Mouse (Mus musculus) embryonic facial prominence, embryonic 13.5 days (tissue): ENCODE data around the gene Epas1. TPM values are rescaled to one million over a fixed set of nuclear protein-coding genes. Genes with fewer than 3 reads are reported as not detected.
A peak's percentile ranks its signal among the peaks of the same experiment; 100 is the strongest.

ENCODE experiments used
- ATAC-seq: fragments of 200-750 bp; cut with Nextera tagmentation; 2 replicates; pipeline ENCODE4 v1.8.0; 2017; ENCODE audit warnings: low read depth; ENCODE audit not compliant: insufficient number of reproducible peaks, insufficient read depth, low FRiP score, low TSS enrichment
- H3K27ac ChIP-seq: fragments of 300-500 bp; sonication (generic); 2 replicates; pipeline ENCODE4 v1.5.1; 2015; ENCODE audit warnings: moderate library complexity, mild to moderate bottlenecking, inconsistent platforms
- H3K27me3 ChIP-seq: fragments of 300-500 bp; sonication (generic); 2 replicates; pipeline ENCODE4 v1.6.1; 2015; ENCODE audit warnings: mild to moderate bottlenecking, inconsistent platforms
- H3K36me3 ChIP-seq: fragments of 300-500 bp; sonication (generic); 2 replicates; pipeline ENCODE4 v1.6.1; 2015; ENCODE audit warnings: mild to moderate bottlenecking, inconsistent platforms
- H3K4me1 ChIP-seq: fragments of 300-500 bp; sonication (generic); 2 replicates; pipeline ENCODE4 v1.6.1; 2015; ENCODE audit warnings: inconsistent platforms
- H3K4me2 ChIP-seq: fragments of 300-500 bp; sonication (generic); 2 replicates; pipeline ENCODE4 v1.6.1; 2015; ENCODE audit warnings: moderate library complexity, mild to moderate bottlenecking, inconsistent platforms
- H3K4me3 ChIP-seq: fragments of 300-500 bp; sonication (generic); 2 replicates; pipeline ENCODE4 v1.5.1; 2015; ENCODE audit warnings: mild to moderate bottlenecking, inconsistent platforms
- H3K9ac ChIP-seq: fragments of 300-500 bp; sonication (generic); 2 replicates; pipeline ENCODE4 v1.6.1; 2015; ENCODE audit warnings: mild to moderate bottlenecking, inconsistent platforms
- H3K9me3 ChIP-seq: fragments of 300-500 bp; sonication (generic); 2 replicates; pipeline ENCODE4 v1.6.1; 2016; ENCODE audit warnings: inconsistent platforms
- WGBS: fragments of 180-500 bp; shearing (Covaris S2); methylation state at CpG from one replicate; pipeline ENCODE4 v1.1.7; 2015; ENCODE audit warnings: mixed read lengths; 5-methylcytosine and 5-hydroxymethylcytosine counted together
- polyA plus RNA-seq: library from polyadenylated mRNA; unstranded; fragments of >200 nt; fragmentation: Nextera tagmentation; extraction: Ambion mirVana; gene quantifications from 2 replicates; pipeline ENCODE4 v1.2.1, GENCODE M21; 2015

Gene Epas1
- polyA plus RNA-seq, 1 experiment from 2014 or later, result 3.0 TPM

DNA sequence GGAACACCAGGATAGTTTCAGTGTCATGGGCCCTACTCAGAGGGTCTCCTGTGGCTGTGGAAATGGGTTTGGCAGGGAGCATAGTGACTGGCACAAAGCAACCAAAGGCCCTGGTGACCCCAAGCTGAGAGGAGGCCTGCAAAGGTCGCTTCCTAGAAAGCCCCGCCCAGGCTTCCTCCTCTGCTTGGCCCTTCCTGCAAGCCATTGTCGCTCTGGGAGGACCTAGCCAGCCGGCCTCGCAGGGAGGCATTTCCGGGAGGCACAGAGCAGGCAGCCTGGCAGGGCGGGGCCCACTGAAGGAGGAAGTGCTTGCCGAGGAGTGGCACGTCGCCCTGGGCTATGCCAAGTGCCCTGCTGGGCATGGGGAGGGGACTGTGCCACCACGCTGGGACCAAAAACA lies 21.5 kb upstream of the Epas1 start:
- H3K4me2 ChIP-seq, result peak overlapping the region; percentile 40
- H3K4me1 ChIP-seq, result peaks cover 11% of the 10 kb centered on the region
- no peaks in the 10 kb centered on the region for H3K9me3 ChIP-seq
- no peaks in the 10 kb centered on the region for H3K27me3 ChIP-seq
- H3K9ac ChIP-seq, result peak overlapping the region; percentile 52; the same call in 1 of the 2 replicates
- ATAC-seq, result no peak
- 0 out of 2 replicates have a peak overlapping the region, but pooled peaks have one; percentile 48 for H3K27ac ChIP-seq
- WGBS, result 7% methylated on average over 11 of the region's 11 CpGs
- H3K36me3 ChIP-seq, result no peaks in the 10 kb centered on the region
- H3K4me3 ChIP-seq, result no peak overlapping the region

DNA sequence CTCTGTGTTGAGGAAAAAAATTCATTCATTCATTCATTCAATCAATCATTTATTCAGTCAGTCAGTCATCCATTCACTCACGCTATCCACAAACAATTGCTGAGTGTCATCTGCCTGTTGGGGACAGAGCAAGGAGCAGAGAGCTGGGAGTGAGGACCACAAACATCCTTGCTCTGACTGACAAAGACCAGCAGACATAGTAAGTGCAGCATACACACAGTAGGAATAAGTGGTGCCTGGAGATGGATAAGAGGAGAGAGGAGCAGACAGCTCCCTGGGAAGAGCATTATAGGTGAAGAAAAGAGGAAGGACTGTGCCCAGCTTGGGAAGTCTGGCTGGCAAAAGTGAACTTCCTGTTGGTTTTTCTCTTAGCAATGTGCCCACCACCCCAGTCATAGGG lies 21.0 kb upstream of the Epas1 start:
- no peaks in the 10 kb centered on the region for H3K9me3 ChIP-seq
- H3K4me1 ChIP-seq, result peaks cover 6% of the 10 kb centered on the region
- H3K4me3 ChIP-seq, result no peak overlapping the region
- no peak overlapping the region for H3K27ac ChIP-seq
- WGBS, result 59% methylated on average over 1 of the region's 1 CpGs
- H3K4me2 ChIP-seq, result peak overlapping the region; percentile 40; the same call in 1 of the 2 replicates
- no peak for ATAC-seq
- no peaks in the 10 kb centered on the region for H3K27me3 ChIP-seq
- H3K36me3 ChIP-seq, result no peaks in the 10 kb centered on the region
- H3K9ac ChIP-seq, result no peak overlapping the region

DNA sequence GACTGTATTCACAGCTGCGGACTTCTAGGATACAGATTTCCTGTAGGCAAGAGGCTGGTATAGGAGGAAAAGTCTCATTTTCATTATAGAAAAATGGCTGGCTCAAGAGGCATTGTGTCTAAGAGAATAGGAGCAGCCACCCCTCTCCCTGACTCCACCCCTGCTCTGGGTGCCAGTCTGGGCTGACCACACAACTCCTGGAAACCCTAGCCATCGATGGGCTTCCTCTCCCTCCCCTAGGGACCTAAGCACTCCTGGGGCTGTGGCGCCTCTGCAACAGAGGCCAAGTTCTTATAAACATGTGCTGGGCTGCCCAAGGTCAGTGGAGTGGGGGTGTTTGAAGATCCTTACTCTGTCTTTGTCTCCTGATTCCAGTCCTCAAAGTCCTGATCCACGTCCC lies 19.9 kb upstream of the Epas1 start:
- WGBS, result 80% methylated on average over 4 of the region's 4 CpGs
- Histone ChIP-seq H3K9ac (no peak overlapping the region), H3K4me3 (no peak overlapping the region), H3K4me2 (no peak overlapping the region), H3K9me3 (no peaks in the 10 kb centered on the region), H3K27ac (no peak overlapping the region), H3K27me3 (no peaks in the 10 kb centered on the region), H3K4me1 (peaks cover 6% of the 10 kb centered on the region), H3K36me3 (no peaks in the 10 kb centered on the region)
- ATAC-seq, result no peak

DNA sequence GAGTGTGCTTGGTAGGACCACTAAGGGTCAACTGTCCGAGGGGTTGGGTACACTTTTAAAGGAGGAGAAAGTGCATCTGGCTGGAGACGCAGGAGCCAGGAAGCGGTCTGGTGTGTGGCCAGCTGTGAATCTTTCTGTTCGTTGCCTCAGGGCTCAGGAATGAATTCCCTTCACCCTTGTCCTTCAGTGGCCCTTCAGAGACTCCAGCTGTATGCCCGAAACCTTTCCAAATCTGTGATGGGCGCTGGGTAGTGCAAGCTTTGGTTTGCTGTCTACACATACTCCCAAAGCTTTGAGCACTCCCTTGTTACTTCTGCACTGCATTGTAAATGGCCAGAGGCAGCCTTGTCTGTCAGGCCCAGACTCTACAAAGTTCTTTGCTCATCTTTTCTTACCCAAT lies 15.0 kb upstream of the Epas1 start:
- Histone ChIP-seq H3K27me3 (no peaks in the 10 kb centered on the region), H3K4me3 (no peak overlapping the region), H3K4me2 (no peak overlapping the region), H3K27ac (no peak overlapping the region), H3K9me3 (no peaks in the 10 kb centered on the region), H3K36me3 (no peaks in the 10 kb centered on the region), H3K4me1 (no peaks in the 10 kb centered on the region), H3K9ac (no peak overlapping the region)
- no peak for ATAC-seq
- WGBS, result 51% methylated on average over 6 of the region's 6 CpGs

DNA sequence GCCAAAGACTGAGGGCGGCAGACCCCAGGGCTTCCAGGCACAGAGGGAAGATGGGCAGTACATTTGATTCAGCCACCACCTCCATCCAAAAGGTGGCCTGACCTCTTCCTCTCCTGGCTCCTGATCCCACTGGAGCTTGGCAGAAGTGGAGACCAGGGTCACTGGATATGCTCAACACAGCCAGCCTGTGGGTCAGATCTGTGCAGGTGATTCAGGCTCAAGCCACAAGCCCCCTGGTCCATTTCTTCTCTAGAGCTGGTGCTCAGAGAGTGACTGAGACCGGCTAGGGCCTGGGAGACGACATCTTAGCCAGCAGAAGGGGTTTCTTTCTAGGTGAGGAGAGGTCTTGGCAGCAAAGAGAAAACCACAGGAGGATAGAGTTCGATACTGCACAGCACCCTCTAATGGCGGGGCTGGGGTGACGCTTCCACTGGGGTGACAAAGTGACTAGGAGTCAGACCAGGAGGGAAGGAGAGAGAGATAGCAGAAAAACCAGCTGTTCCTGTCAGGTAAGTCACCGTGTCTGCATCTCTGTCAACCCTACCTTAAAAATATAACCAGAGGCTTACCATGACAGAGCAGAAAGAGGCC lies 10.1 kb upstream of the Epas1 start:
- no peaks in the 10 kb centered on the region for H3K4me1 ChIP-seq
- H3K27ac ChIP-seq, result no peak overlapping the region
- no peaks in the 10 kb centered on the region for H3K36me3 ChIP-seq
- H3K4me3 ChIP-seq, result no peak overlapping the region
- 82% methylated on average over 7 of the region's 7 CpGs for WGBS
- H3K9ac ChIP-seq, result no peak overlapping the region
- H3K9me3 ChIP-seq, result no peaks in the 10 kb centered on the region
- no peak overlapping the region for H3K4me2 ChIP-seq
- H3K27me3 ChIP-seq, result no peaks in the 10 kb centered on the region
- ATAC-seq, result no peak

DNA sequence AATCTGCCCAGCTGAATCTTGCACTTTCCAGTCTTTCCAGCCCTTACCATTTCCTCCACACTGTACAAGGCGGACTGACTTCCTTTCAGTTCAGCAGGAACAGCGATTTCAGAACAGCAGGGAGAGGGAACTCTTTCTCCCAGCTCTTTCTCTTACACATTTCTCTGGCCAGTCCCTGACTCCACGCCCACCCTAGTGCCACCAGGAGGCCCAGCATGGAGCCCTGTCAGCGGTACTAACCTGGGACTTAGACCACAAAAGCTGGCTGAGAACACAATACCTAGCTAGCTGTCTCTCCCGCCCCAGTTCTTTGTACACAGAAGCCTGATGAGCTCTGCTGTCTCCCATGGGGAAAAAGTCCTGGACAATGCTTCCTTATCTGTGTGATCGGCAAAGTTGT lies 8.6 kb upstream of the Epas1 start:
- no peaks in the 10 kb centered on the region for H3K4me1 ChIP-seq
- no peak for ATAC-seq
- H3K4me2 ChIP-seq, result no peak overlapping the region
- 44% methylated on average over 6 of the region's 6 CpGs for WGBS
- H3K27me3 ChIP-seq, result no peaks in the 10 kb centered on the region
- no peak overlapping the region for H3K9ac ChIP-seq
- no peak overlapping the region for H3K27ac ChIP-seq
- H3K4me3 ChIP-seq, result no peak overlapping the region
- H3K36me3 ChIP-seq, result no peaks in the 10 kb centered on the region
- H3K9me3 ChIP-seq, result no peaks in the 10 kb centered on the region

DNA sequence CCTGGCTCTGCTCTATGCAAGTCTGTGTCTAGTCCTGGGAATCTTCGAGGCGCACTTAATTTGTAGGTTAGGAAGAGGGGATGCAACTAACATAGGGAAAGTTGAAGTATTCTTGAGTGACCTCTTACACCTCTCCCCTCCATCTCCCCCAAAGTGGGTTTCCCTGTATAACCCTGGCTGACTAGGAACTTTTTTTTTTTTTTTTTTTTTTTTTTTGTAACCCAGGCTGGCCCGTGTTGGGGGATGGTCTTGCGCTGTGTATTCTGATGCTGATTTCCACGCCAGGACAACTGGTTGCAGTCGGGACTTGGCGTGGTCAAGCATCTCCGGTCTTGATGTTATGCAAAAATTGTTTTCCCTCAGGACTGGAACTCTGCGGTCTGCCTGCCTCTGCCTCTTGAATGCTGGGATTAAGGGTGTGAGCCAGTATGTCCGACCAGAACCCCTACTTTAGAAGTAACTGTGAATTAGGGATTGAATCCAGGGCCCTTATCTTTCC lies 2.1 kb upstream of the Epas1 start:
- 80% methylated on average over 10 of the region's 10 CpGs for WGBS
- no peaks in the 10 kb centered on the region for H3K9me3 ChIP-seq
- no peak overlapping the region for H3K4me2 ChIP-seq
- H3K4me1 ChIP-seq, result peaks cover 22% of the 10 kb centered on the region
- H3K4me3 ChIP-seq, result no peak overlapping the region
- H3K9ac ChIP-seq, result no peak overlapping the region
- peaks cover 59% of the 10 kb centered on the region for H3K27me3 ChIP-seq
- H3K36me3 ChIP-seq, result no peaks in the 10 kb centered on the region
- ATAC-seq, result no peak
- H3K27ac ChIP-seq, result no peak overlapping the region

DNA sequence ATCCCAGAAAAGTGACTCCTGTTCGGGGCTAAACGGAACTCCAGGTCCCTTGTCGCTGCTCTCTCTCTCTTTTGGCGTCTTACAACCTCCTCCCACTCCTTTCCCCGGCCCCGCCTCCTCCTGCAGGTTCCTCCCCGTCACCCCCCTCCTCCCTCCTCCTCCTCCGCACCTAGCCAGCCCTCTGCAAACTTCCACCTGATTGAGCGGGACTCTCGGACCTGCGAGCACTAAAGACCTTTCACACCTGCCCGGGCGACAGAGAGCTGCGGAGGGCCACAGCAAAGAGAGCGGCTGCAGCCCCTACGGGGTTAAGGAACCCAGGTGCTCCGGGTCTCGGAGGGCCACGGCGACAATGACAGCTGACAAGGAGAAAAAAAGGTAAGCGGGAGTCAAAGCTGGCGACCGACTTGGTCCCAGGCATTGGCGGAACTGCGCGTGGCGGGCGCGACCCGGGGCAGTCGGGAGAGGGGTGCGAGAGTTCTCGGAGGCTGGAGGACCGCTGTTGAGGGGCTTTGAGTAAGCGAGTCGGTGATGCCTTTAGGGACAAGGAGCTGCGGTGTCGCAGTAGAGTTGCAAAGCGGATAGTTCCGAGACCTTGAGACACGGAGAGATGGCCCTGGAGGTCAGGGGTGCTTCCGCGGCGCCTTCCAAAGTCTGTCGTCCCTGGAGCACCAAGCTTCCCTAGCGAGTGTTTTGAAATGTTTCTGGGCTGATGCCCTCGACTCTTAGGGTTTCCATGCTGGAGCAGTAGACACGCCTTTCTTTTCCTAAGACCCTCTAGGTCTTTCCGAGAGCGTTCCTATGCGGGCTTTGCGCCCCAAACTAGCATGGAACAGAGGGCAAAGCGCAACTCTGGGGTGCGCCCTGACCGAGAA lies 668 bp downstream of the Epas1 start:
- Histone ChIP-seq H3K4me1 (peaks cover 22% of the 10 kb centered on the region), H3K36me3 (no peaks in the 10 kb centered on the region), H3K4me3 (peak overlapping the region; percentile 57), H3K27me3 (peaks cover 67% of the 10 kb centered on the region), H3K4me2 (peak overlapping the region; percentile 94), H3K9me3 (no peaks in the 10 kb centered on the region), H3K9ac (peak overlapping the region; percentile 58), H3K27ac (no peak overlapping the region)
- WGBS, result under 1% methylated on average over 55 of the region's 55 CpGs
- ATAC-seq, result no peak

DNA sequence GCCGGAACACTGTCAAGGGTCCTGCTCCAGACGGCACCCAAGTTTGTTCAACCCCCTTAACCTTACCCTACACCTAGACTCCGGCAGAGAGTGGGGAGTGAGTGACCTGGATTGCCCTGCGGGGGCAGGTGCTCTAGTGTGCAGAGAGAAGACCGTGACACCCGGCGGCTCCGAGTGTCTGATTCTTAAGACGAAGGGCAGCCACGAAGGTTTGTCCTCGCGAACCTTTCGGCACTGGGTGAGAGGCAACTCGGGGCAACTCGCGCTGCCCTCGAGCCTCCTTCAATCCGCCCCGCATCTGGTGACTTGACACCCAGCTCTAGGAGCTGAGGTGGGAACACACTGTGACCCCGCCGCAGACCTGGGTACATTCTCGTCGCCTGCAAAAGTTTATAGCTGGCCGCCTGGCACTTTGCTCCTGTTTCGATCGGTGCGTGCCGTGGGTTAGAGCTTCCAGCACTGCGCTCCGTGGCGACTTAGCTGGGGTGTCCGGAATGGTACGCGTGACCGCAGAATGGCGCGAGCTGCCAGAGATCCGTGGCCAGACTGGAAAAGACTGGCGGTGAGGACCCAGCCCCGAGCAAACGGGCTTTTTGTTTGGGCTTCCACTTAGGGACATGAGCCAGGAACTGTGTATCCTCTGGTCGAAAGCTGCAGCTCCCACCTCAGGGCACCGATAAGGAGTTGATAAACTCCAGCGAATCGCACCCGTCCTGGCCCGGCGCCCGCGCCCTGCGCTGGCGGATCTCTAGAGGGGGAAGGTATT lies 1.5 kb downstream of the Epas1 start:
- H3K4me3 ChIP-seq, result peak overlapping the region; percentile 57
- peak overlapping the region; percentile 94 for H3K4me2 ChIP-seq
- no peaks in the 10 kb centered on the region for H3K36me3 ChIP-seq
- H3K4me1 ChIP-seq, result peaks cover 22% of the 10 kb centered on the region
- H3K27ac ChIP-seq, result no peak overlapping the region
- no peak for ATAC-seq
- no peaks in the 10 kb centered on the region for H3K9me3 ChIP-seq
- 1% methylated on average over 52 of the region's 52 CpGs for whole genome bisulfite sequencing
- H3K27me3 ChIP-seq, result peaks cover 67% of the 10 kb centered on the region
- H3K9ac ChIP-seq, result peak overlapping the region; percentile 58

DNA sequence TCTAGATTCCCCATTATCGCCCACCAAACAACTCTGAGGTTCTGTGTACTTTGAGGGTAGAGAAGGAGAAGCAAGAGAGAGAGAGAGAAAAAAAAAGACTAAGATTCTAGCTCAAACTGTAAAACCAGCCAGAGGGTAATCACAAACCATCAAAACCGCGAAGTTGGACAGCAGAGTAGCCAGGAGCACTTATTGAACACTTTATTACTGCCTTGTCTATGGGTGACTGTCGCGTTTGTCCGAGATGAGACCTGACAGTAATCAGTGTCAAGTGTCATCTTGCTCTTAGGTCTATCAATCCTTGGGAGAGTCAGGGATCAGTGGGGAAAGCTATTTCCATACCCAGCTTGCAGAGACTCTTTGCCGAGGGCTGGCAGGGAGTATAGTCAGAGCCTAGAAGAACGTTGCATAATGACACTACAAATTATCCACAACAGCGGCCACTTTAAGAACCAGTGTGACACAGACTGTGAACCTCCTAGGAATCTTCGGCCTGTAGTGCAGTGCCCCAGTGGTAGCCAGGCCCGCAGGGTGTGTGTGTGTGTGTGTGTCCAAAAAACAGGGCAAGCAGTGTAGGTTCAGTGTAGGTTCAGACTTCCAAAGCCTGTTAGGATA lies 2.2 kb downstream of the Epas1 start:
- Histone ChIP-seq H3K9me3 (no peaks in the 10 kb centered on the region), H3K27ac (no peak overlapping the region), H3K9ac (peak overlapping the region; percentile 58), H3K27me3 (peaks cover 61% of the 10 kb centered on the region), H3K36me3 (no peaks in the 10 kb centered on the region), H3K4me2 (peak overlapping the region; percentile 94), H3K4me1 (peaks cover 22% of the 10 kb centered on the region), H3K4me3 (peak overlapping the region; percentile 57)
- ATAC-seq, result no peak
- WGBS, result 14% methylated on average over 11 of the region's 11 CpGs

DNA sequence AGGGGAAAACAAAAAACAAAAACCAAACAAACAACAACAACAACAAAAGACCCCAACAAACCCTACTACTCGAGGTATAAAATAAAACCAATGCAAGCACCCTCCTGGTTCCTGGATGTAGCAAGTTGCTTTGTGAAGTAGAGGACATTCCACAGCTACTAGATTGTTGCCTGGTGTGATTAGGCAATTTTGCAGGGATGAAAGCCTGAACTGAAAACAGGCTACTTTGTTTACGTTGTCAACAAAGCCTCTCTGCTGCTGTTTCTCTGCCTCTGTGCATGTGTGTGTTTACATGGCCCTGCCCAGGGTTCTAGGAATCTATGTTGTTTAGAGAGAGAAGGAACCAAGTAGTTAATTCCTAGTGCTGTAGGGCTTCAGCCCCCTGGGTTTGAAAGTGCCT lies 4.1 kb downstream of the Epas1 start:
- Histone ChIP-seq H3K27me3 (peaks cover 45% of the 10 kb centered on the region), H3K9ac (no peak overlapping the region), H3K4me3 (no peak overlapping the region), H3K36me3 (no peaks in the 10 kb centered on the region), H3K9me3 (no peaks in the 10 kb centered on the region), H3K4me1 (peaks cover 19% of the 10 kb centered on the region), H3K27ac (no peak overlapping the region), H3K4me2 (no peak overlapping the region)
- no peak for ATAC-seq
- 45% methylated on average over 2 of the region's 2 CpGs for WGBS
